Mouse (Mus musculus): ENCODE measurements around the gene Slc38a11. TPM values are rescaled to one million over a fixed set of nuclear protein-coding genes. Genes with fewer than 3 reads are reported as not detected.
A peak's percentile ranks its signal among the peaks of the same experiment; 100 is the strongest.

The Slc38a11 gene
- total and polyA plus RNA-seq, 3 experiments: not detected

DNA sequence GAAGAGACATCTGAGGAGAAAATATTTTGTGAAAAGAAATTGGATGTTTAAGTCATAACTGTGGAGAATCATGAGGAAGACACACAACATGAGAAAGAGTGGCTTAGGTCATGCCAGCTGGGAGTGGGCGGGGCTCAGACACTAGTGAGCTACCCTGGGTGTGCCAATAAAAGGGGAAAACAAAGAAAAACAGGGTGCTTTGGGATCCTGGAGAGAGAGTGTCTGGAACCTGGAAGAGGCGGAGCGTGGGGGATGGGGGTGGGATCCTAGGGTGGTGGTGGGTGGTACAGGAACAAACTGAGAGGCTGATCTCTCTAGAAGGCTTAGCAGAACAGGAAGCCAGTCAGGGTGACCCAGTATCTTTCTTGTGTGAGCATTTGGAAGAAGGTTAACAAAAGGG is 23.0 kb downstream of the Slc38a11 start:
- no peak overlapping the region for H3K9ac ChIP-seq (ENCODE audit: insufficient read depth, low read depth)
- H3K4me1 ChIP-seq (ENCODE audit: control insufficient read depth in 1 of 2, insufficient read depth in 2 of 2): peaks cover 0 to 9% of the 10 kb centered on the region in 2 experiments; a peak in 2 of 4 replicates
- H3K4me2 ChIP-seq (ENCODE audit: insufficient read depth, low read depth, poor library complexity, severe bottlenecking): no peak overlapping the region
- H3K79me2 ChIP-seq (replicated peaks; ENCODE audit: control insufficient read depth, extremely low read depth, insufficient read depth, poor library complexity, severe bottlenecking): no peaks in the 10 kb centered on the region
- H3K9me3 ChIP-seq (replicated peaks; ENCODE audit: low read length): no peaks in the 10 kb centered on the region
- in situ Hi-C loops (cut with MboI; ENCODE audit: low pct_ligation_motif_present, low pct_unique_long_range_greater_than_20kb, low sequenced_read_pairs): loop anchor here (25.0 kb wide), 1 partner anchor 329 kb away; the partner anchor contains the start of gene Grb14
- H3K27ac ChIP-seq (ENCODE audit: insufficient read depth, low read depth): no peak overlapping the region
- H3K4me3 ChIP-seq (replicated peaks in 1 of 3; ENCODE audit: low read depth in 2 of 3, low read length in 2 of 3, poor library complexity in 1 of 3): no peak overlapping the region
- DNase-seq (ENCODE audit: extremely low read depth): no peak
- dilution Hi-C loops (cut with MboI; ENCODE audit: extremely low pct_ligation_motif_present, extremely low pct_unique_long_range_greater_than_20kb, low sequenced_read_pairs): no loop called here
- H3K36me3 ChIP-seq (replicated peaks in 1 of 2; ENCODE audit: control insufficient read depth in 1 of 2, insufficient read depth in 1 of 2, low read length in 1 of 2): no peaks in the 10 kb centered on the region
- H3K27me3 ChIP-seq (replicated peaks): no peaks in the 10 kb centered on the region
- no peak for TF ChIP-seq GABPA (IDR thresholded peaks at IDR 0.05; ENCODE audit: insufficient replicate concordance, low read depth, low read length)
- no peak for TF ChIP-seq EP300 (IDR thresholded peaks at IDR 0.05; ENCODE audit: low read length)
- TF ChIP-seq POLR2AphosphoS2 (IDR thresholded peaks at IDR 0.05; ENCODE audit: low read depth, low read length): no peak
- no peak for TF ChIP-seq RCOR1 (conservative IDR thresholded peaks at IDR 0.05; ENCODE audit: low read depth, low read length)
- TF ChIP-seq USF1 (IDR thresholded peaks at IDR 0.05; ENCODE audit: low read depth, low read length): no peak
- TF ChIP-seq TBP (conservative IDR thresholded peaks at IDR 0.05; ENCODE audit: low read depth, low read length): no peak
- no peak for TF ChIP-seq MAFK (IDR thresholded peaks at IDR 0.05; ENCODE audit: insufficient replicate concordance, low read length)
- no peak for TF ChIP-seq BHLHE40 (IDR thresholded peaks at IDR 0.05; ENCODE audit: low read depth, low read length)
- TF ChIP-seq JUND (conservative IDR thresholded peaks at IDR 0.05; ENCODE audit: low read depth, low read length): no peak
- no peak for TF ChIP-seq JUN (IDR thresholded peaks at IDR 0.05; ENCODE audit: insufficient read depth, low read depth, low read length)
- TF ChIP-seq ZNF384 (IDR thresholded peaks at IDR 0.05; ENCODE audit: low read depth, low read length): no peak
- TF ChIP-seq MYC (IDR thresholded peaks at IDR 0.05; ENCODE audit: low read depth, low read length): no peak
- no peak for TF ChIP-seq MAX (IDR thresholded peaks at IDR 0.05; ENCODE audit: low read length)
- TF ChIP-seq IRF4 (IDR thresholded peaks at IDR 0.05; ENCODE audit: low read depth, low read length): no peak
- TF ChIP-seq CHD2 (IDR thresholded peaks at IDR 0.05; ENCODE audit: low read length): no peak

- peaks cover 2 to 14% of the 10 kb centered on the region in 2 experiments; a peak in 3 of 4 replicates for H3K4me1 ChIP-seq (ENCODE audit: control insufficient read depth in 1 of 2, insufficient read depth in 2 of 2)
- no peak overlapping the region for H3K4me3 ChIP-seq (replicated peaks in 1 of 3; ENCODE audit: low read depth in 2 of 3, low read length in 2 of 3, poor library complexity in 1 of 3)
- no peak overlapping the region for H3K4me2 ChIP-seq (ENCODE audit: insufficient read depth, low read depth, poor library complexity, severe bottlenecking)
- no peak for DNase-seq (ENCODE audit: extremely low read depth)
- dilution Hi-C loops (cut with MboI; ENCODE audit: extremely low pct_ligation_motif_present, extremely low pct_unique_long_range_greater_than_20kb, low sequenced_read_pairs): no loop called here
- no peaks in the 10 kb centered on the region for H3K36me3 ChIP-seq (replicated peaks in 1 of 2; ENCODE audit: control insufficient read depth in 1 of 2, insufficient read depth in 1 of 2, low read length in 1 of 2)
- no peaks in the 10 kb centered on the region for H3K9me3 ChIP-seq (replicated peaks; ENCODE audit: low read length)
- in situ Hi-C loops (cut with MboI; ENCODE audit: low pct_ligation_motif_present, low pct_unique_long_range_greater_than_20kb, low sequenced_read_pairs): loop anchor here (25.0 kb wide), 1 partner anchor 325 kb away; the partner anchor contains the start of gene Grb14
- H3K27ac ChIP-seq (ENCODE audit: insufficient read depth, low read depth): no peak overlapping the region
- TF ChIP-seq ZNF384 (IDR thresholded peaks at IDR 0.05; ENCODE audit: low read depth, low read length) (no peak), GABPA (IDR thresholded peaks at IDR 0.05; ENCODE audit: insufficient replicate concordance, low read depth, low read length) (no peak), MAX (IDR thresholded peaks at IDR 0.05; ENCODE audit: low read length) (no peak), CTCF (conservative IDR thresholded peaks at IDR 0.05 in 1 of 2, IDR thresholded peaks at IDR 0.05 in 1 of 2; ENCODE audit: low read depth in 2 of 2, low read length in 2 of 2) (peak in 1 of 2 experiments; percentile 54; a peak in 2 of 4 replicates), KAT2A (IDR thresholded peaks at IDR 0.05; ENCODE audit: insufficient replicate concordance, low read length) (no peak), HCFC1 (IDR thresholded peaks at IDR 0.05; ENCODE audit: low read depth, low read length) (no peak), SIN3A (IDR thresholded peaks at IDR 0.05; ENCODE audit: low read length) (no peak), USF2 (conservative IDR thresholded peaks at IDR 0.05; ENCODE audit: low read depth, low read length) (no peak), MXI1 (IDR thresholded peaks at IDR 0.05; ENCODE audit: low read depth, low read length) (no peak), EP300 (IDR thresholded peaks at IDR 0.05; ENCODE audit: low read length) (no peak), BHLHE40 (IDR thresholded peaks at IDR 0.05; ENCODE audit: low read depth, low read length) (no peak), ELF1 (IDR thresholded peaks at IDR 0.05; ENCODE audit: low read depth, low read length) (no peak), SMC3 (IDR thresholded peaks at IDR 0.05; ENCODE audit: low read depth, low read length) (peak; percentile 55), ZKSCAN1 (IDR thresholded peaks at IDR 0.05; ENCODE audit: borderline replicate concordance, low read depth, low read length) (no peak), ZC3H11A (IDR thresholded peaks at IDR 0.05; ENCODE audit: low read depth, low read length) (no peak), JUN (IDR thresholded peaks at IDR 0.05; ENCODE audit: insufficient read depth, low read depth, low read length) (no peak), TBP (conservative IDR thresholded peaks at IDR 0.05; ENCODE audit: low read depth, low read length) (no peak), NELFE (IDR thresholded peaks at IDR 0.05; ENCODE audit: low read depth, low read length) (no peak), RAD21 (IDR thresholded peaks at IDR 0.05; ENCODE audit: low read depth, low read length) (peak; percentile 50)
- no peaks in the 10 kb centered on the region for H3K27me3 ChIP-seq (replicated peaks)
- H3K79me2 ChIP-seq (replicated peaks; ENCODE audit: control insufficient read depth, extremely low read depth, insufficient read depth, poor library complexity, severe bottlenecking): no peaks in the 10 kb centered on the region
- H3K9ac ChIP-seq (ENCODE audit: insufficient read depth, low read depth): no peak overlapping the region
Measured at GRCm38 (mm10) chr2:65337378-65338140, 26.3 kb downstream of the Slc38a11 start.

Data from CH12.LX (cell line).